Mouse (Mus musculus): Measurements from ENCODE around the gene Mdm2.

Mdm2 gene

DNA sequence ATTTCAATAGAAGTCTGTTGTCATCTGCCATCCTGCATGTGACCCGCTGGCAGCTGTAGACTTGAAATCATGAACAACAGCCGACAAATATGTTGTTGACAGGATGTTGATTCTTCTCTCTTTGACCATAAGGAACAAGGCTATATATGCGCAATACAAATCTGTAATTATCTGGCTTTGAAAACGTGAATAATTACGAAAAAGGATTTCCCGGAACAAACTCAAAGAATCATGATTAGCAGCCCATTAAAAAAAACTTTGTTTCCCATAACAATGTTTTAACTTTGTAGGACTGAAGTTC is 53.9 kb downstream of the Mdm2 start:
- DNase-seq (ENCODE audit: low spot score in 2 of 2): no peak

- DNase-seq (ENCODE audit: low spot score in 2 of 2): no peak
Observed at GRCm38 (mm10) chr10:117655908-117656661, 54.5 kb downstream of the Mdm2 start.

DNA sequence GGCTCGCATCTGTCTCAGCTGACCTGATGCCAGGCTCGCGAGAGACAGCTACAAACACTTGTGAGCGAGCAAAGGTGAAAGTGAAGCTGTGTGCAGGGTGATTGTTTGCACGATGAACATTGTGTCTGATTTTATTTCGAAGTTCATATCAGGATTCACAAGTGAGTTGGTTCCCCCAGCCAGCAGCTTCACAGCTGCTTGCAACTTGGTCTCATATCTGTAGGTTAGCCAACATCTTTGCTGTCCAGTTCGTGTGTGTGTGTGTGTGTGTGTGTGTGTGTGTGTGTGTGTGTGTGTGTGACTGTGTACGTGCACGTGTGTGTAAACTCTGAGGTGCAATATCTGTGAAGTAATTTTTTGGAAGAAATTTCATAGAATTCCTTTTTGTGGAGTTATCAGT is 55.1 kb downstream of the Mdm2 start:
- no peak for DNase-seq (ENCODE audit: low spot score in 2 of 2)

GRCm38 (mm10) chr10:117654576-117655123 is 55.9 kb downstream of the Mdm2 start:
- no peak for DNase-seq (ENCODE audit: low spot score in 2 of 2)

DNA sequence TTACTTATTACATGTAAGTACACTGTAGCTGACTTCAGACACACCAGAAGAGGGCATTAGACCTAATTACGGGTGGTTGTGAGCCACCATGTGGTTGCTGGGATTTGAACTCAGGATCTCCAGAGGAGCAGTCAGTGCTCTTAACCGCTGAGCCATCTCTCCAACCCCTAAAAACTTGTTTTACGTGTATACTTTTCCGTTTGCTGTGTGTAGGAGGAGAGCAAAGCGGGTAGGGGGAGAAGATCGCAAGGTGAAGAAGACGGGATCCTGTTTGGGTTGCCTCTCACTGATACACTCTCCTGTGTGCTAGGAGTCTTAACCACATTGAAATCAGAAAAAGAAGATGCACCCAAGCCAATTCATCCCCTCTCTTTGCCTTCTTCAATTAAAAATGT is 56.8 kb downstream of the Mdm2 start:
- DNase-seq (ENCODE audit: low spot score in 2 of 2): no peak

- no peak for DNase-seq (ENCODE audit: low spot score in 2 of 2)
Observed at GRCm38 (mm10) chr10:117652930-117653778, 57.4 kb downstream of the Mdm2 start.

- DNase-seq (ENCODE audit: low spot score in 2 of 2): no peak
Observed at GRCm38 (mm10) chr10:117652378-117652774, 58.2 kb downstream of the Mdm2 start.

DNA sequence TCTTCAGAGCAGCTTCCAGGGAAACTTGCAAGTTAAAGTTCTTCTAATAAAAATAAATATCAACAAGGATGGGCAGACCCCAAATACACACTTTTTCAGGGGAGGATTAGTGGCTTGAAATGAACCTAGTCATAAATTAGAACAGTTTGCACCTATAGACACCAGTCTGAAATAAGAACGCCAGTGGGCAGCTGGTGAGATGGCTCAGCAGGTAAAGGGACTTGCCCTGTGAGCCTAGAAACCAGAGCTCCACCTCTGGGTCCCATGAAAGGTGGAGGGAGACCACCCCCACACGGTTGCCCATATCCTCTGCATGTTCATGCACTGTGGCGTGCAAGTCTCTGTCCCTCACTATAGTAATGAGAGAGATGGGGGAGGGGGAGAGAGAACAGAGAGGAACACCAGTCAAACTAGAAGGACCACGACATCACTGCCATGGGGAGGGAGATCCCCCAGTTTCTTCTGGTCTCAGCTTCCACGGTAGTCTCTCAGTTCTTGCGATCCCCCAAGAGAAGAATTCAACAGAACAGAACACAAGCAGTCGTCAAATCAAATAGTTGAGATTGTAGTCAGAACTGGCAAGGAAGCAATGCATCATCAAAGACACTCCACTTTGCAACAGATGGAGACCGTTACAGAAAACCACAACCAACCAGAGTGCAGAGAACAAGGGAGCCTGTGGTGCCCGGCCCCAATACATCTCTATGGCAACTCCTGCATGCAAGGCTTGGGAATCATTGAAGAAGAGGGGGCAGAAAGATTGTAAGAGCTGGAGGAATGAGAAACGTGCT is 58.8 kb downstream of the Mdm2 start:
- DNase-seq (ENCODE audit: low spot score in 2 of 2): peak in 1 of 2 experiments; percentile 13

- DNase-seq (ENCODE audit: low spot score in 2 of 2): no peak
Observed at GRCm38 (mm10) chr10:117650725-117651124, 59.8 kb downstream of the Mdm2 start.

DNA sequence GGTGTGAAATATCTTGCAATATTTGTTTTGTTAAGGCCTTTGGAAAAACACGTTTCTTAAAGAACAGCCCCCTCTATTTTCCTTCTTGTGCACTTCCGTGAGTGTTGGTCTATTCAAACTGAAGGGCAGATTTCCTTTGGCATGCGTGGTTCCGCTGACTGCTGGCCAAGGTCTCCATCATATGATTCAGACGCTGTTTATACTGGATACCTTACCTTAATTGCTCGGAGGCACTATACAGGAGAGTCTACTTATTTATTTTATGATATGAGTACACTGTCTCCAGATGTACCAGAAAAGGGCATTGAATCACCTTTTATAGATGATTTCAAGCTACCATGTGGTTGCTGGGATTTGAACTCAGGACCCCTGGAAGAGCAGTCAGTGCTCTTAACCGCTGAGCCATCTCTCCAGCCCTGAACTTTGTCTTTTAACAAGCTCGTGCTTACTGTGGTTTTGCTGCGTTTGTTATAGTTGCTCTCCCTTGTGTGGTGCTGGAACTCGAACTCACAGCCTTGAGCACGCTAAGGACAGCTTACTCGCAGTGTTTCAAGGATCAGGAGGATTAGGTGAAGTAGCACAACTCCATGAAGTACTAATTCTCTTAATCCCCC is 60.4 kb downstream of the Mdm2 start:
- no peak for DNase-seq (ENCODE audit: low spot score in 2 of 2)

- no peak for DNase-seq (ENCODE audit: low spot score in 2 of 2)
Observed at GRCm38 (mm10) chr10:117649292-117650041, 61.1 kb downstream of the Mdm2 start.

DNA sequence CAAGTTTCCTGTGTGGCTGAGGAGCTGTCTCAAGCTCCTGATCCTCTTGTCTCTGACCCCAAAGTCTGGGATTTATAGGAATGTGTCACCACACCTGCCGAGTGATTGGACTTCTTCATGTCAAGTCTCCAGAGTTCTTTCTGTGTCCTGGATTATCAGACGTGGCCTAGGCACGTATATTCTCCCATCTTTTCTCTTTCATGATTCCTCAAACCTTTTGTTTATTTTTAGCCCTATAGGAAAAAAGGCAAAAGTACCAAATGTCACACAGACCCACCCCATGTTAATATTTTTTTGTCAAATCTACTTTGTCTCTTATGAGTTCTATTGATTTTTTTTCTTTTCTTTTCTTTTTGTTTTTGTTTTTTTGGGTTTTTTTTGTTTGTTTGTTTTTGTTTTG is 61.9 kb downstream of the Mdm2 start:
- DNase-seq (ENCODE audit: low spot score in 2 of 2): no peak

- DNase-seq (ENCODE audit: low spot score in 2 of 2): no peak
Observed at GRCm38 (mm10) chr10:117647964-117648472, 62.5 kb downstream of the Mdm2 start.

DNA sequence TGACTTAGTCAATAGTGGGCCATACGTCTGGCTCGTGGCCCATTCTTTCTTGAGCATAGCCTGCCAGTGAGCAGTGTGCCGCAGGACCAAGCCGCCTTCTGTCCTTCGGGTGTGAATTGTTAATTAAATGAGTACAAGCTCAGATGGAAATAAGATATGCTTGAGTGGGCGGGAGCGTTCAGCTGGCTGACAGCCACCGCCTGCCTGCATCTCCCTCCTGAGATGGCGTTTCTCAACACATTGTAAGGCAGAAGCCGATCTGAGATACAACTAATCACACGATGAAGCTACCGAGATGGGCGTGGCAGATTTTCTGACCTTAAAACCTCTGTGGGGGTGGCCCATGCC is 63.4 kb downstream of the Mdm2 start:
- DNase-seq (ENCODE audit: low spot score in 2 of 2): peak; percentile 35 to 73

DNA sequence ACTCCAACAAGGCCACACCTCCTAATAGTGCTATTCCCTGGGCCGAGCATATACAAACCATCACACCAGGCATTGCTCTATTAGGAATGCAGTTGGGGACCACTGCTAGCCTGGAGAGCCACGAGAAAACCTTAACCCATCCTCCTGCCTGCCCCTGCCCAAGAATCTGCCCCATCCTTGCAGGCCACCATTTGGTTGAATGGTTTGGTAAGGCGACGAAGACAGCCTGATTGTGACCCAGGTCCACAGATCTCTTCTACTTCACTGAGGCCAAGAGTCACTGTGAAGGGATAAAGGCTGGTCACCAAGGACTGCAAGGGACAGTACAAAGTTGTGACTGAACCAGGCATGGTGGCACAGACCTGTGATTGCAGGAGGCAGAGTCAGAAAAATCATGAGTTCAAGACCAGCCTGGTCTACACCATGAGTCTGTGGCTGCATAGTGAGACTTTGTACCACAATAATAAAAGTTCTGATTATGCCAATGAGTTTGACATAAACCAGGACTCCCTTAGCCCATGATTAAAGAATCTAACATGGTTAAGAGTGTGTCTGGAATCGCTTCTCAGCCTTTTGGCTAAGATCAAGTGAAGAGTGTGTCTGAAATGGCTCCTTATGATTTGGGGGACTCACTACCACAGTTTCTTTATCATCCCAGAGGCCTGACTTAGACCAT is 63.9 kb downstream of the Mdm2 start:
- DNase-seq (ENCODE audit: low spot score in 2 of 2): no peak

DNA sequence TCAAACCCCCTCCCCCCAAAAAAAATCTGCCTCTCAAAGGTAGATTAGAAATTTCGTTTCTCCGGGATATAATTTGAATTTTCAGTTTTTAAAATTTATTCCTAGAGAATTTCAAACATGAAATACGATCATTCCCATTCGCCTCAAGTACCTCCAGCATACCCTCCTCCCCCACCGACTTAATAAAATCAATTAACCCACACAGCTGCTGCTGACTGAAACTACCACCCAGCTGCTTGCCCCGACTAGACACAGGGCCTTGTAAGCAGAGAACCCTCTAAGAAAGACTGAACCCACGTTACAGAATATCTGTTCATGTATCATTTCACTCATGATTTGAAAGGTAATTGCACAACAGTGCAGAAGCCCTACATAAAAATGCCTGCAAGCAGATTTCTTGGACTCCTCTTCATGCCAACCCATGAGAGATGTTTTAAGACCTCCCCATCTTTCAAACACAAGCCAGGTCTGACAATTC is 65.0 kb downstream of the Mdm2 start:
- no peak for DNase-seq (ENCODE audit: low spot score in 2 of 2)

DNA sequence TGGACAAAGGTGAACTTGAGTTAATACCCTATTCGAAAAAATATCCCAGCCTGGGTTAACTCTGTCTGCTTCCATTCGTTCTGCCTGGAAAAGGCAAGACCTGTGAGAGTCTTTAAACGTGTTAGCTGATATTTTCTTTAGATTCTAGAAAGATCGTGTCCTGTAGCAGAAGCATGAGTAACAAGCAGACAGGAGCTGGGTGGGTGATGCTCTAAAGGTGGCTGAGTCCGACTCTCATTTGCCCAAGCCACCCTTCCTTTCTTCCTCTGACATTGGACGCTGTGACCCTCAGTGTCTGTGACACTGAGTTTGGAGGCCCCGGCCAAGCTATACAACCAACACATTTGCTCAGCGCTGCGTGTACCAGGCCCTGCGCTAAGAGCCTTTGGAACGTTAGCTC is 65.7 kb downstream of the Mdm2 start:
- no peak for DNase-seq (ENCODE audit: low spot score in 2 of 2)

GRCm38 (mm10) chr10:117644429-117644748 is 66.2 kb downstream of the Mdm2 start:
- DNase-seq (ENCODE audit: low spot score in 2 of 2): no peak

DNA sequence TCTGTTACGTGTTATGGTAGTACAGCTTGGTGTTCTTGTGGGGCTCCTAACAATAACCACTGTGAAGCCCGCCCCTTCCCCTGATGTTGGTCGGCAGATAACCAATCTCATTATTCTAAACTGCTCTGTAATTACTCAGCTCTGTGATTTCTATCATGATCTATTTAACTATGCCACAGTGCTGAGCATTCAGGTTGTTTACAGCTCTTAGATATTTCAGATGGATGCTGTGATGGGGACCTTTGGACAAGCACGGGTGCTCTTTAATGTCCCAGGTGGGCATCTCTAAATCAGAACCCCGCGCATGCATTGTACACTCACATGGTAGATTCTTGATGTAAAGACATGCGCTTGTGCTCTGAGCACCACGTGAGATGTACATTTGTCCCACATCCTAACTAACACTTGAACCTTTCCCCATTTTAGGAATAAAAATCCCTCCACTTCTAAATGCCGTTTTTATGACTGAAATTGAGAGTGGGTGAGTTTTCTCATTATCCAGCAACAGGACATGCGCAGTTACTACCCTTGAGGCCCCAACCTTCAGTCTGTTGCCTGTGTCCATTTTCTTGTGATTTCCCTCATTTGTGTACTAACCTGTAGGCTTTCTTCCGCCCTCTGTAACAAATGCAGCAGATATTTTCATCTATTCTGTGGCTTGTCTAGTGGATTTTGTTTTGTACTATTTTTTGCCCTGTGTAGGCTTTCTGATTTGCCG is 66.7 kb downstream of the Mdm2 start:
- no peak for DNase-seq (ENCODE audit: low spot score in 2 of 2)

DNA sequence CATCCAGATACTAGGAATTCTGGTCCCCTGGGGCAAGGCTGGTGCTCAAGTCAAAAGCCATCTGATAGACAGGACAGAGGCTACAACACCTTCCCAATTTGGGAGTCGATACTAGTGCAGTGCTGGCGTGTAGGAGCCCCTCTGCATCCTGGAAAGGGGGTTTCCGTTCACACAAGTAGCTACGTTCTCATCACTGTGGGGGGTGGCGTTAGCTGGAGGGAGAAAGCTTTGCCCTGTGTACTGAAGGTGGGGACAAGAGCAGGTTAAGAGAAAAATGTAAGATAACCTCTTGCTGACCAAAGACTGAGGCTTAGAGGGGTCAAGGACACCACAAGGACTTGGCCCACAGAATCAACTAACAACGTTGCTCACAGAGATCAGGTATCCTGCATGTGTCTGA is 67.3 kb downstream of the Mdm2 start:
- DNase-seq (ENCODE audit: low spot score in 2 of 2): no peak

All from left cerebral cortex, adult 9 months (tissue).